Mouse (Mus musculus): ENCODE results near the gene Arhgap1.

Gene Arhgap1

GRCm38 (mm10) chr2:91696225-91696590 lies 46.5 kb downstream of the Arhgap1 start:
- no peak for DNase-seq (ENCODE audit: low read depth, low spot score)

GRCm38 (mm10) chr2:91699225-91699624 lies 49.6 kb downstream of the Arhgap1 start:
- DNase-seq (ENCODE audit: low read depth, low spot score) = no peak

- DNase-seq (ENCODE audit: low read depth, low spot score) = no peak
Observed at GRCm38 (mm10) chr2:91701366-91701765, 51.7 kb downstream of the Arhgap1 start.

GRCm38 (mm10) chr2:91705736-91706135 lies 56.1 kb downstream of the Arhgap1 start:
- peak; percentile 52 for DNase-seq (ENCODE audit: low read depth, low spot score)

- peak; percentile 71 for DNase-seq (ENCODE audit: low read depth, low spot score)
Observed at GRCm38 (mm10) chr2:91706456-91706855, 56.8 kb downstream of the Arhgap1 start.

- no peak for DNase-seq (ENCODE audit: low read depth, low spot score)
Observed at GRCm38 (mm10) chr2:91708361-91708760, 58.7 kb downstream of the Arhgap1 start.

GRCm38 (mm10) chr2:91710272-91711234 lies 60.9 kb downstream of the Arhgap1 start, which contains the start of the genes Atg13 and Harbi1:
Gene Atg13 (minus strand): TSS chr2:91710576.
Gene Harbi1 (plus strand): TSS chr2:91710852.
- peak; percentile 89 for DNase-seq (ENCODE audit: low read depth, low spot score)

GRCm38 (mm10) chr2:91711256-91711925 lies 61.7 kb downstream of the Arhgap1 start:
- DNase-seq (ENCODE audit: low read depth, low spot score) = no peak

GRCm38 (mm10) chr2:91714921-91715320 lies 65.3 kb downstream of the Arhgap1 start:
- no peak for DNase-seq (ENCODE audit: low read depth, low spot score)

- DNase-seq (ENCODE audit: low read depth, low spot score) = no peak
Observed at GRCm38 (mm10) chr2:91718276-91718675, 68.6 kb downstream of the Arhgap1 start.

Measured in ES-CJ7 (cell line).